Mouse (Mus musculus): Measurements from ENCODE around the gene Scarb1. TPM values are rescaled to one million over a fixed set of nuclear protein-coding genes. Genes with fewer than 3 reads are reported as not detected.

The Scarb1 gene
- total RNA-seq, 2 experiments from 2014 or later: 58.9 to 59.6 TPM

DNA sequence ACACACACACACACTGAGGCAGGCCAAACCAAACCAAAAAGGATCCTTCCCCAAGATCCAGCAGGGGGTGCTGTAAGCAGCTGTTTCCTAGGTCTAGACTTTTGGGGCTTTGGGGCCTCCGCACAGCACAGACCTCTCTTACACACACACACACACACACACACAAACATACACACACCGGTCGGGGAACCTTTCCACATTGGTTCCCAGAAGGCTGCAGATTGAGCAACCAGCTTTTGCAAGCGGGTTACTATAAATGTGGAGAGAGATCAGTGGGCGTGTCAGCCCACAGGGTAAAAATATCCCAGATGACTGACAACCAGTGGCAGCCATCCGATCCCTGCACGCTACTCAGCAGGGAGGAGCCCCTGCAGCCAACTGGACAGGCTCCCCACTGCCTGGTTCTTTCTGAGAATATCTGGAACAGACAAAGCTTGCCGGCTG is 67.2 kb downstream of the Scarb1 start:
- peak; percentile 77 for ATAC-seq (replicated peaks; ENCODE audit: poor library complexity)

DNA sequence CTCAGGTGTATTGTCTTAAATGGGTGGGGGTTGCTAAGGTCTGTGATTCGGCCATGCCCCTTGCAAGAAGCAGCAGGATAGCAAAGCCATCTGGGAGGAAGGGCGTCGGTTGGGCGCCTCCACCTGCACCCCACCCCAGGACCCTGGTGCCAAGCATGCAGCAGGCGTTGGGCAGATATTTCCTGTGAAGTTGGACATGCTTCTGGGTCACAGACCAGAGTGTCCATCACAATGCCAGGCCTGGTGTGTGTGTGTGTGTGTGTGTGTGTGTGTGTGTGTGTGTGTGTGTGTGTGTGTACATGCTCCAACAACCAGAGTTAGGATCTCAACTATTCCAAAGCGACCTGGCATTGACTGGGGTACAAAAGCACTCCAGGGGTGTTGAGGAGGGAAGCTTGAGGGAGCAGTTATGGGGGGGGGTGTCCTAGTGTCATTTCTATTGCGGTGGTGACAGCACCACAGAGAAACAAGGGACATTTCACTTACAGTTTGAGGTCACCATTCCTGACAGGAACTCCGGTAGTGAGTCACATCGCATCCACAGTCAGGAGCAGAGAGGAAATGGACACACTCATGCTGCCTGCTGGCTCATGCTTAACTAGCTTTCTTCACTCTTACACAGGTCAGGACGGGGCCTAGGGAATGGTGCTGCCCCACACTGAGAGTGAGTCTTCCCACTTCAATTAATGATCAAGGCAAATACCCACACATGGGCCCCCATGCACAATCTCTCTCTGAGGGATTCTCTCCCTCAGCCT is 68.5 kb downstream of the Scarb1 start:
- ATAC-seq (replicated peaks; ENCODE audit: poor library complexity): no peak

DNA sequence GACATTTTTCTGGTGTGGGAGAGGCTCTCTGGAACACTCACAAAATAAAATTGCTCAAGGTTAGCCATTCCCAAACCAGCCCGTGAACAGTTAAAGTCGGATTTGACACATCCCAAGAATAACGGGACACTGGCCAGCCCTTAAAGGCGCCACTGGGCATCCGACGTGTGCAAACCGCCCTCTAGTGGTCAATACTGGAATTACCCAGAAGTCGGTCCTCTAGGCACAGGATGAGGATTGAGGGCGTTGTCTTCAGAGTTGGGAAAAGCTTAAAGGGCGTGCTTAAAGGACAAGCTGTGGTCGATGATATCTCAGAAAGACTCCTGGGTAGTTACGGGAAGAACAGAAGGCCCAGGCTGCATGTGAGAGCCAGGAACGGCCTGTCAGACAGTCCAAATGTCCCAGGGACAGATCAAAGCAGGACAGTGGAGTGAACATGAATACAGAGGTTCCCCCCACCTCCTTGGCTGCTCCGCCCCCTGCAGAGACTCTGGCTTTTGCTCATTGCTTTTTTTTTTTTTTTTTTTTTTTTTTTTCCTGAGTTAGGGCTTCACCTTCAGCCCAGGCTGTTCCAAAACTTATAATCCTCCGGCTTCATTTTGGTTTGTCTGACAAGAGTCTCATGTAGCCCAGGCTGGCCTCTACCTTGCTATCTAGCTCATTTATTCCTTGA is 69.2 kb downstream of the Scarb1 start:
- ATAC-seq (replicated peaks; ENCODE audit: poor library complexity): peak; percentile 53

DNA sequence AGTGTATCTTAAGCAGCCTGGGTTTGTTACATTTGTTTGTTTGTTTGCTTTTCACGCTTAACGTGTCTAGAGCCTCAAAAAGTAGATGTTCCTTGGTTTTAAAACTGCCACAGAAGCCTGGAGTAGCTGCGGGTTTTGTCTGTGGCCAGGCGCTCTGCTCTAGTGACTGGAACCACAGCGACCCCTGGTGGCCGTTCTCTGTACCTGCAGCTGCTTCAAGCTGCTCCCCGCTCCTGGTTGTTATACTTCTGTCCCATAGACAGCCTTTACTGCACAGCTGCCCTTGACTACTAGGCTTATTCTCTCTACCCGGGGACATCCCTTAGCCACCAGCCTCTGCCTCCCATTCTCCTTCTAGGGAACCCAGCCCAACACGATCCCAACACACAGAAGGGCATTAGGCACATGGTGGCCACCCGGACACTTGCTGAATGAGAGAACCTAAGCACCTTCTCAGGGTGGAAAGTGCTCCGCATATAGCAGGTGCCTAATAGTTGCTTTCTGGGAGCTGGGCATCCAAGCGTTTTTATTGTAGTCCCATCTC is 70.2 kb downstream of the Scarb1 start:
- peak; percentile 51 for ATAC-seq (replicated peaks; ENCODE audit: poor library complexity)

DNA sequence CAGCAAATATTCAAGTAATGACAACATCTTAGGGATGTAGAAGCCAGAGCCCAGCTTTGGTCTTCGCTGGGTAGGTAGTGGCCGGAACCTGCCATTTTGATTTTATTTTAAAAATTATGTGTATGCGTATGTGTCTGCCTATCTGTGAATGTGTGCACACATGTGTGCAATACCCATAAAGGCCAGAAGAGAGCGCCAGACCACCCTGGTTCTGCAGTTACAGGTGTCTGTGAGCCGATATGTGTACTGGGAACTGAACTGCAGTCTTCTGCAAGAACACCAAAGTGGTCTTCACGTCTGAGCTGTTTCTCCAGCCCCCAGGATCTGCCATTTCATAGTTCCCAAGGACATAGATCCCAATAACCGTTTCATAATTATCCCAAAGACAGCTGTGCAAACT is 71.1 kb downstream of the Scarb1 start:
- ATAC-seq (replicated peaks; ENCODE audit: poor library complexity): no peak

DNA sequence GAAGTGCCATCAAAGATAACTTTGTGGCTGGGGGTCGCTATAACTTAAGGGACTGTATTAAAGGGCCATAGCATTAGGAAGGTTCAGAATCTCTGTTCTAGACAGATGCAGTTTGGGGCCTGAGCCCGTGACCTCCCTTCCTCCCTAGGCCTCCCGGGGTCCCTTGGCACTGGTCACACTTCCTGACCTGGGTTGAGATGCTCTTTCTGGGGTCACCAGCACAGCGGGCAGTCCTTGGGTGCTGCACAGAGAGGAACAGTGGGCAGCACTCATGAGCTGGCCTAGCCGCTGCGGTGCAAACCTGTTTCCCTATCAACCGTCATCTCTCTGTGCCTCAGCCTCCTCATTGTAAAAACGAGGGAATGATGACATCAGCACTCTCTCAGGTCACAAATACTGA is 71.5 kb downstream of the Scarb1 start:
- ATAC-seq (replicated peaks; ENCODE audit: poor library complexity): no peak

DNA sequence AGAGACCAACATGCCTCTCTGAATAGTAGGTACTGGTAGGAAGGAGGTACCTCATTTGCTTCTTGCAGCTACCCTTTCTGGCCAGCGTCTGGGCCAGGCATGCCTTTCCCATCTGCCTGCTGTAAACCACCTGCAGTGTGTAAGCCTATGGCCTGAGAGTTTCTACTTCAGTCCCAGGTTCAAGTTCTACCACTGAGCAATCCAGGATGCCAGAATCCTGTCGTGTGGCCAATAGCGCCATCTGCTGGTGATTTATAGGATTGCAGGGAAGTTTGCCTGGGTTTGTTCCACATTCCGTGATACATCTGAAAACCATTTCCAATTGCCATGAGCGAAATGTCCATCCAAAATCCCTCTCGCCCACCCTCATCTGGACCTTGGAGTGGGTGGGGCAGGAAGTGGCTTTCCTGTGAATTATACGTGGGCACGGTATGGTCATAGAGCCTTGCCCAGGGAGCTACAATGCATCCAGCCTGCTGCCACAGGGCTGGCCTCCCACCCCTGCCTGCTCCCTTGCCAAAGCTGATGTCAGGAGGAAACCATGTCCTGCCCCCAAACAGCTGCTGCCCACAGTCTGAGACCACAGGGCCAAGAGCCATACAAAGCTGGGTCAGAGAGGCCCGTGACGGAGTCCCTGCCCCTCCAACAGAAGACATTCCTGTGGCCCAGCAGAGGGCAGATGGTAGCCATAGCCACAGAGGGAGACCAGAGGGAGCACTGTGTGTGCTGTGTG is 72.7 kb downstream of the Scarb1 start:
- peak; percentile 28; the same call in 1 of the 2 replicates for ATAC-seq (replicated peaks; ENCODE audit: poor library complexity)

DNA sequence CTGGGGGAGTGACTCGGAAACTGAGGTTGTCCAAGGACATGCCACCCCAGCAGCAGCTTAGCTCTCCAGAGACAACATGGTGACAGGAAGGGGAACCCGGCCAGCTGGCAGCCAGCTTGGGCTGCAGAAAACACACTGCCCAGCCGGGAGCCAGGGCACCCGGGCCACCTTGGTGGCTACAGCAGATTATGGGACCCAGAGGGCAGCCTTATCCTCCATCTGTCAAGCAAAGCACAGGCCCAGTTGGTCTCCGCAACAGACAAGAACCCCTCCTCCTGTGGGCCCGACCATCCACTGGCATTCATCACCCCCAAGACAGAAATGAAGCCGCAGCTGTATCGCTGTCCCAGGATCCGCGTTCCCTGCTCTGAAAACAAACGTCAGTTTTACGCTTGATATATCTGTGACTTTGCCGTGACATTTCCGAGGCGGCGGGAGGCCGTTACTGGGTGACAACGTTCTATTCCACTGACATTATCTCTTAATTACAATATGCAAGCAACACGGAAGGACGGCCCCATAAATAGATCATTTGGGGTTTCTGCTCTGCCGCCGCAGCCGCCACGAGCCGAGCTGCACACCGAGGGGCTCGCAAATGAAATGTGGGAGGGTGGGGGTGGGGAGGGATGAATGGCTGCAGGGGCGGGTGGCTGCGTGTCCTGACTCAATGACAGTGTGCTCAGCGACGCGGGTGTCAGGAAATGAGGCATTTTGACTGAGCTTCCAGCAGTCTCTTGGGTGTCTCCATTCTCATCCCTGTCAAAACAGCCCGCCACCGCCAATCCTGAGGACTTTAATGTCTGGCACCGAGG is 73.5 kb downstream of the Scarb1 start:
- ATAC-seq (replicated peaks; ENCODE audit: poor library complexity): peak; percentile 10; the same call in 1 of the 2 replicates

DNA sequence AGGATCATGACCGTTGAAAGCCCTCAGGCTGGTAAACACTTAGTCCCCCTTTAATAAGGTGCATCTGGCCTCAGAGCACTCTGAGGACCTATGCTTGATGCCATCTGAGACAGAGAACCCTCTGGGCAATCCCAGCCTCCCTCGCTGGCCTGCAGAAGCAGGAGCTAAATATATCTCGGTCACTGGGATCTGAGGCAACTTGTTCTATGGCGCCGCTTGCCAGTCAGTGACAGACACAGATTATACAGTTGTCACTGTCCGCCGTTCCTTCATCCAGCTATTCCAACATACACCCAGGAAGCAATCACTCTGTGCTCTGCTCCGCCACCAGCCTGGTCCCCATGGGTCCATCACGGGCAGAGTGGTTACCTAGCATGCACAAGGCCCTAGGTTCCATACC is 74.8 kb downstream of the Scarb1 start:
- no peak for ATAC-seq (replicated peaks; ENCODE audit: poor library complexity)

DNA sequence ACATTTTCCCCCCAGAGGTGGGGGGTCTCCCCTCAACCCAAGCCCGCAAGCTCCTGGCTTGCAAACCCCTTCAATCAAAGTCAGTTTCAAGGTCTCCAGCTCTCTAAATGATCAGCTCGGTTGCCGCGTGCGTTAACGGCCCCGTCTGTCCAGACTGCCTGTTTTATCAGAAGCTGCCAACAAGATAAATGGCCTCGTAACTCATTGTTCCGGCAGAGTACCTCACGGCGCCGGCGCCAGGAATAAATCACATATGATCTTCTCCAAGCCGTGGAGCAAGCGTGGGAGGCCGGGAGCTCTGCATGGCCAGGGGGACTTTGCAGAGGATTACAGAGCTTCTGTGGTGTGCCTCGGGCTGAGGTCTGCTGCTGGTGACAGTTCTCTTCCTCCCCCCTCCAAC is 76.2 kb downstream of the Scarb1 start:
- no peak for ATAC-seq (replicated peaks; ENCODE audit: poor library complexity)

DNA sequence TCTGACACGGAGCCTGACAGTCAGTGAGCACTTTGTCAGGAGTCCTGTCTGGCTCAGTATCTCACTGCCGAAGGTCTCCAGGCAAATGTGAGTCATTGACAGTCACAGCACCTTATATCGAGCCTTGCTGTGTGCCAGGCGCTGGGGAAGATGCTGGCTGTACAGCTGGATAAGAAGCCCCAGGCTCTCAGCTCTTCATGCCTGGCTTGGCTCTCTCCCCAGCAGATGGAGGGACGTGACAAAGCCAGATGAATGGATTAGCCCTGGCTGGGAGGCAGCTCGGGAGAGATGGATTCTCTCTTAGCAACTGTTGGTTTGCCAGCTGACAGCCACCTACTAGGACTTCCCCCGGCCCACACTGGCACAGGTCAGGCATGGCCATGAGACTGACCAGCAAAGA is 78.3 kb downstream of the Scarb1 start:
- peak; percentile 62 for ATAC-seq (replicated peaks; ENCODE audit: poor library complexity)

DNA sequence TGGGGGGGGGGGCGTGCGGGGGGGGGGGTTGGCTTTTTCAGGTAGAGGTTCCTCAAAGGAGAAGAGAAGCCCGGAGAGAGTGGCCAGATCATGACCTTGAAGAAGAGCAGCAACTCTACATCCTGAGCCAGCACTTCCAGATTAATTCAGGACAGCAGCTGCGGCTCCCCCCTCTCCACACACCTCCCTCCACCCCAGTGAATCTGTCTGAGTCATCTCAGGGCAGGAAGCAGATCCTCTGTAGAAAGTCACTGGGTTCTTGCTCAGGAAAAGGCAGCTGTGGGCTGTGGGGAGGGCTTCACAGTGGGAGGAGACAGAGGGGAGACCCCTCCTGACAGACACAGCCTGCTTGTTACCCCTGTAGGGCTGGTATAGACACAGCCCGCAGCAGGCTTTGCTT is 87.0 kb downstream of the Scarb1 start:
- peak; percentile 63 for ATAC-seq (replicated peaks; ENCODE audit: poor library complexity)

DNA sequence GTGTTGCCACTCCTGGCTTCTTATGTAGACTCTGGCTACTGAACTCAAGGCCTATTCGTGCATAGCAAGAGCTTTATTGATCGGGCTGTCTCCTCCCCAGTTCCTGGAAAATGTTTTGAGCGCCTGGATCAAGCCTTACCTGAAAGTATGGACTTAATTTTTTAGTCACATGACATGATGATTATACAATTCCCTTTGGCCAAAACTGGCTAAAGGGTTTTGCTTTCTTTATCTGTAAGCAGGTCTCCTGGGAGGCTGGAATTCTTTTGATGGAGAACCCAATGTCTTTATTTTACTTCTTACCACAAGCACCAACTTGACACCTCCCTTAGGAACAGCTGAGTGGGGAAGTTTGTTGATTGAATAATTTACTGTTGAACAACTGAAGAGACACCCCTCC is 87.4 kb downstream of the Scarb1 start:
- no peak for ATAC-seq (replicated peaks; ENCODE audit: poor library complexity)

DNA sequence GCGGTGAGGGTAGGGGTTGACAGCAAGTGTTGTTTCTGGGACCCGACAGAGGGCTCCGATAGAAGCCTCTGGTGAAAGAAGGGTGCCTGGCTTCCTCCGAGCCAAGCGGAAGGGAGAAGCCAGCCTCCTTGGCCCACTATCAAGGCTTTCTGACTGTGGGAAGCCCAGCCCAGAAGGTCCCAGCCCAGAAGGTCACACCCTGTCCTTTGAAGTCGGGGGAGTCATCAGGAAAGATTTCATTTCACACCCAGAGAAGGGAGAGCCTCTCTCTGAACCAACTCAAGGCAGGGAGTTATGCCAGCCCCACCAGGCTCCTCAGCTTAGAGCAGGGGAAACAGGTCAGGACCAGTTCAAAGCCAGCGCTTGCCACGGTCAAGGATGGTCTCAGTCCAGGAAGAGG is 88.2 kb downstream of the Scarb1 start:
- ATAC-seq (replicated peaks; ENCODE audit: poor library complexity): no peak

DNA sequence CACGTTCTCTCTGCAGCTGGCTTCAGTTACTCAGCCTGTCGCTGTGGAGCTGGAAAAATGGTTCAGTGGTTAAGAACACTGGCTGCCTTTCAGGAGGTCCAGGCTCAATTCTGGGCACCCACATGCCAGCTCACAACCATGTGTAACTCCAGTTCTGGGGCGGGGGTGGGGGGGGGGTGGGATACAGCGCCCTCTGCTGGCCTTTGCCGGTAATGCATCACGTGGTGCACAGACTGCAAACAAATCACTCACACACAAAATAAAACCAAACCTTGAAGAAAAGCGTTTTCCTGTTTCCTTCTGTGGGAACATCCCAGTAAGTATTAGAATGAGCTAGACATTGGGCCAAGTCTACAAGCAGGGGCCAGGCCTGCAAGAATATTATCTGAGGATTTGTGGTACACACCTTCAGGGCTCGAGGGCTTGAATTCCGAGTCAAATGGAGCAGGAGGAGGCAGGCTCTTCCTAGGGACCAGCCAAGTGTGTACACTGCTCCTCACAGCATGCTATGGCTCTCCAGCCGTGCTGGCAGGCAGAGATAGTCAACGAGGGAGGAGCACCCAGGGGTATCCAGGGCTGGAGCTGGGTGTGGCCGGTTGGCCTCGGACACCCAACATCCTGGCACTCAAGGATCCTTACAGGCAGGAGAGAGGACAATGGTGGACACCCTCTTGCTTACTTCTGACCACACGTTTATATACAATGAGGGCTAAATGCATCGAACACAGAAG is 88.8 kb downstream of the Scarb1 start:
- ATAC-seq (replicated peaks; ENCODE audit: poor library complexity): no peak

DNA sequence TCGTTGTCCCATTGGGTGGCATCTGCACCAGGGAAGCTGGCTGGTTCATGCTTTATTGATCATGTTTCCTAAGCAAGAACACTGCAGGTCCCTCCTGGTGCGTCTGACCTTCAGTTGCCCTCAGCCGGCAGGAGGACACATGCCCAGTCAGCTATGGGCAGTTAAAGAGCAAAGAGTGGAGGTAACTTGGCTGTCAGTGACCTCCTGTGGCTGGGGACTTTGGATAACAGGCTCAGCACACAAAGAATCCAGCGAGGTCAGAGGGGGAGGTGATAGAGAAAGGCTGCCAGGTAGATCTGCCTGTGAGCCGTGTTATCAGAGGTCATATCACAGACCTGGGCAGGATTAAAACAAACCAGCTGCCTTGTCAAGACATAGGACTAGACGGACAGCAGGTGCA is 91.7 kb downstream of the Scarb1 start:
- no peak for ATAC-seq (replicated peaks; ENCODE audit: poor library complexity)

DNA sequence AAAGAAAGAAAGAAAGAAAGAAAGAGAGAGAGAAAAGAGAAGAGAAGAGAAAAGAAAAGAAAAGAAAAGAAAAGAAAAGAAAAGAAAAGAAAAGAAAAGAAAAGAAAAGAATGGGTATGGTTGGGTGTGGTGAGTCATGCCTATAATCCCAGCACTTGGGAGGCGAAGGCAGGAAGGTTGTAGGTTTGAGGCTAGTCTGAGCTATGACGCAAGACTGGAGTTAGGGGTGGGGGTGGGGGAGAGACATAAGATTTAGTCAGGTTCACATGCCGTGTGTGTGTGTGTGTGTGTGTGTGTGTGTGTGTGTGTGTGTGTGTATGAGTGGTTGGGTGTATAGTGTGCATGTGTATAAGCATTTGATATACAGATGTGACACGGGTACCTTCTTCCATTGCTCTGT is 94.2 kb downstream of the Scarb1 start:
- ATAC-seq (replicated peaks; ENCODE audit: poor library complexity): 0 out of 2 replicates have a peak, but pooled peaks have one; percentile 26

DNA sequence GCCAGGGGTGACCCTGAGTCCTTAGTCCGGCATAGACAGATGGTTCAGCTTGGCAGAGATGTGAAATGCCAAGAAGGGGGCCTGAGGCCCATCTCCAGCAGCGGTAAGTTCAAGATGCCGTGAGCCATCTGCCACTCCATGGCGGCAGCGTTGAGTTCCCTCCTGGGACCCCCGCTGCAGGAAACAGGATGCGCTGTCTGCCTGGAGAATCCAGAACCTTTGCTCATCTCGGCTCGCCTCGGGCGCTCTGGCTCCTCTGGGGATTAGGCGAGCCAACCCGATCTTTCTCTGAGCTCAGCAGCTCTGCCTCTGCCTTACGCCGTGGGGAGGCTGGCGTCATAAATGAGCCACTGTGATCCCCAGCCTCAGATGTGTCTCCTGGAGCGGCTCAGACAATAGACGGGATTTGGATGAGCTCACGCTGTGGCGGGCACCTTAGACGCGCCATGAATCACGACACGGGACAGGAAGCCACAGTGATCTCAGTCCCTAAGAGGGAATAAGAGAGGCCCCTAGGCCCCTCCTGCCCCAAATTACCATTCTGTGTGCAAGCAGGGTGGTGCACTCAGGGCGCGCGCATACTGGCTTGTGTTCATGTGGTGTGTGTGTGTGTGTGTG is 95.3 kb downstream of the Scarb1 start:
- ATAC-seq (replicated peaks; ENCODE audit: poor library complexity): peak; percentile 50

DNA sequence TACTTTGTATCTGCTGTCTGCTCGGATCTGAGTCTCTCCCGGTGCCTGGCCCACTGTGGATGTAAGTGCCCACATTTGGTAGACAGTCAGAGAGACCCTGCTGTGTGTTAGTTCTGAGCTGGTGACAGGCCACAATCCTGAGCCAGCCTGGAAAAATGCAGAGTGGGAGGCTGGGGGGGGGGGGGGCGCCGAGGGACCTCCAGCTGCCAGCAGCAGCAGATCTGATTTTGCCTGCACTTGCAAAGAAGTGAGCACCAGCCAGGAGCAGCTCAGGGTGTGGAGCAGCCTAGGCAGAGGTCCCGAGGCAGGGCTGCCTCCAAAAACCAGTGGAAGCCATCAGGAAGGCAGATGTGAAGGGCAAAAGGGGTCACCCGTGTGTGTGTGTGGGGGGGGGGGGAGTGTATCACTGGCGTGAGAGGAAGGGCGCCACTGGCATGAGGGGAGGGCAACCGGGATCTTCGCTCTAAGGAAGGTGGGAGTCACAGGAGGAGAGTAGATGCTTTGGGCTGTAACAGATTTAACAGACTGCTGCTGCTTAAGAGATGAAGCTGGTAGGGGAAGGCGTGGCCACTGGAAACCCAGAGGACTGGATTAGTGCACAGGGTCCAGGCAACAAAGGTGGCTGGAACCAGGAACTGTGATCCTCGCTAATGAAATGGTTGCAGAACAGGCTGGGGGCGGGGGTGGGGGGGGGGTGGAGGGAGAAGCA is 95.9 kb downstream of the Scarb1 start:
- ATAC-seq (replicated peaks; ENCODE audit: poor library complexity): no peak
